Mouse (Mus musculus) MEL (cell line): ENCODE results near the gene Unc45a. TPM values are rescaled to one million over a fixed set of nuclear protein-coding genes. Genes with fewer than 3 reads are reported as not detected.
A peak's percentile ranks its signal among the peaks of the same experiment; 100 is the strongest.

Source experiments
- DNase-seq: peaks from one replicate; pipeline ENCODE4 v3.0.0; 2011; ENCODE audit warnings: low read depth, low spot score
- H3K27ac ChIP-seq: 2 replicates; pipeline ENCODE4 v1.5.1; 2012; ENCODE audit warnings: low read depth, mild to moderate bottlenecking, control low read depth, low read length, moderate library complexity; ENCODE audit not compliant: control insufficient read depth
- H3K27me3 ChIP-seq, 2 experiments: fragments of 150-350 bp in 1 of 2; sonication (generic) in 1 of 2; 2 replicates each; pipeline ENCODE4 v1.6.1; 2012; ENCODE audit warnings: low read length in 2 of 2, mild to moderate bottlenecking in 2 of 2, improper control_type of control experiment in 1 of 2, moderate library complexity in 1 of 2; ENCODE audit not compliant: insufficient read depth in 2 of 2, control insufficient read depth in 1 of 2
- H3K36me3 ChIP-seq, 2 experiments: 2 replicates each; pipeline ENCODE4 v1.6.1; 2012 to 2014; ENCODE audit warnings: low read length in 2 of 2, improper control_type of control experiment in 1 of 2, inconsistent platforms in 1 of 2, mild to moderate bottlenecking in 1 of 2; ENCODE audit not compliant: insufficient read depth in 2 of 2, control insufficient read depth in 1 of 2
- H3K4me1 ChIP-seq, 2 experiments: fragments of 150-350 bp in 1 of 2; sonication (generic) in 1 of 2; 2 replicates each; pipeline ENCODE4 v1.6.1; 2012; ENCODE audit warnings: low read length in 2 of 2, improper control_type of control experiment in 1 of 2, mild to moderate bottlenecking in 1 of 2; ENCODE audit not compliant: insufficient read depth in 2 of 2, control insufficient read depth in 1 of 2
- H3K4me3 ChIP-seq, 2 experiments: fragments of 150-350 bp in 1 of 2; sonication (generic) in 1 of 2; 2 replicates each; pipeline ENCODE4 v1.5.1; 2012; ENCODE audit warnings: low read depth in 2 of 2, low read length in 2 of 2, mild to moderate bottlenecking in 2 of 2, moderate library complexity in 2 of 2, control low read depth in 1 of 2, improper control_type of control experiment in 1 of 2; ENCODE audit not compliant: control insufficient read depth in 1 of 2, insufficient read depth in 1 of 2
- H3K79me2 ChIP-seq: 2 replicates; pipeline ENCODE4 v1.6.1; 2012; ENCODE audit warnings: mild to moderate bottlenecking, low read length, moderate library complexity; ENCODE audit not compliant: control insufficient read depth, poor library complexity, insufficient read depth
- H3K9ac ChIP-seq: 2 replicates; pipeline ENCODE4 v1.6.1; 2012; ENCODE audit warnings: low read depth, mild to moderate bottlenecking, control low read depth, low read length, moderate library complexity; ENCODE audit not compliant: control insufficient read depth, poor library complexity, severe bottlenecking
- H3K9me3 ChIP-seq: fragments of 150-350 bp; sonication (generic); replicated peaks from 2 replicates; pipeline ENCODE4 v1.6.1; 2012; ENCODE audit warnings: mild to moderate bottlenecking, low read length, improper control_type of control experiment, moderate library complexity; ENCODE audit not compliant: insufficient read depth
- E2F4 ChIP-seq: IDR thresholded peaks from 2 replicates; pipeline ENCODE4 v1.6.1; 2011; ENCODE audit warnings: low read depth, low read length, improper control_type of control experiment, borderline replicate concordance
- EP300 ChIP-seq, 2 experiments: IDR thresholded peaks; 2 replicates each; pipeline ENCODE4 v1.6.1; 2011; ENCODE audit warnings: improper control_type of control experiment in 2 of 2, low read length in 2 of 2, low read depth in 1 of 2, mild to moderate bottlenecking in 1 of 2
- GABPA ChIP-seq: IDR thresholded peaks from 2 replicates; pipeline ENCODE4 v1.6.1; 2012; ENCODE audit warnings: low read depth, mild to moderate bottlenecking, inconsistent platforms, low read length, improper control_type of control experiment, moderate library complexity
- GATA1 ChIP-seq: IDR thresholded peaks from 2 replicates; pipeline ENCODE4 v1.6.1; 2011; ENCODE audit warnings: low read depth, low read length, improper control_type of control experiment
- MAX ChIP-seq: IDR thresholded peaks from 2 replicates; pipeline ENCODE4 v1.6.1; 2011; ENCODE audit warnings: low read length, improper control_type of control experiment
- NRF1 ChIP-seq: IDR thresholded peaks from 2 replicates; pipeline ENCODE4 v1.6.1; 2014; ENCODE audit warnings: low read depth, mild to moderate bottlenecking, inconsistent platforms, low read length, improper control_type of control experiment, moderate library complexity; ENCODE audit not compliant: poor library complexity, insufficient read depth, severe bottlenecking
- TBP ChIP-seq: IDR thresholded peaks from 2 replicates; pipeline ENCODE4 v1.8.0; 2011; ENCODE audit warnings: low read depth, low read length, improper control_type of control experiment
- USF1 ChIP-seq: IDR thresholded peaks from 2 replicates; pipeline ENCODE4 v1.6.1; 2014; ENCODE audit warnings: low read depth, mild to moderate bottlenecking, inconsistent platforms, low read length, improper control_type of control experiment, moderate library complexity
- USF2 ChIP-seq, 2 experiments: IDR thresholded peaks; 2 replicates each; pipeline ENCODE4 v1.6.1; 2011 to 2012; ENCODE audit warnings: improper control_type of control experiment in 2 of 2, low read length in 2 of 2, borderline replicate concordance in 1 of 2, inconsistent platforms in 1 of 2, low read depth in 1 of 2, mild to moderate bottlenecking in 1 of 2; ENCODE audit not compliant: insufficient read depth in 1 of 2
- polyA plus RNA-seq, 2 experiments: library from polyadenylated mRNA; stranded (reverse) in 1 of 2; unstranded in 1 of 2; fragments of >175 nt in 1 of 2; fragments of >200 nt in 1 of 2; gene quantifications; 2 replicates each; pipeline versions ENCODE4 v1.2.1 to v1.2.4; 2012; ENCODE audit warnings: low replicate concordance in 2 of 2, low read depth in 1 of 2; ENCODE audit not compliant: insufficient read length in 2 of 2, insufficient read depth in 1 of 2, missing spikeins in 1 of 2
- total RNA-seq: library from RNA; depleted of rRNA; stranded (reverse); fragments of 300-350 nt; gene quantifications from 2 replicates; pipeline ENCODE4 v1.2.3, GENCODE M21; 2012

Unc45a gene
- total and polyA plus RNA-seq, 3 experiments = 26.1 to 28.2 TPM; not detected in 1

DNA sequence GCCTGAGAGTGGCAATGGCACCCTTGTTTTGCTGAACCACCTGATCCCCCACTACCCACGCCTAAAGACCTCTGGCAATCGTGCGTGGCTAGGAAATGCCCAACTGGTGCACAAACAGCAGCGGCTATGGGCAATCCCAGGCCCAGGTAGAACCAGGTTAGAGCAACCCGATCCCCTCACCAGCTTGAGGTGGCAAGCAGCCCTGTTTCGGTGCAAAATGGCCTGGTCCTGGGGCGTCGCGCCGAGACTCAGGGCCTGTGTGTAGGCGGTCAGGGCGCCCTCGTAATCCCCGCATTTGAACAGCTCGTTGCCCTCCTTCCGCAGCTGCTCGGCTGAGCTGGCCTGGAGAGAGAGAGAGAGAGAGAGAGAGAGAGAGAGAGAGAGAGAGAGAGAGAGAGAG lies 1.4 kb downstream of the Unc45a start:
- Histone ChIP-seq H3K4me1 (peaks cover 0 to 31% of the 10 kb centered on the region in 2 experiments; a peak in 3 of 4 replicates), H3K79me2 (peaks cover 11% of the 10 kb centered on the region), H3K27me3 (no peaks in the 10 kb centered on the region)
- TF ChIP-seq TBP = no peak
- no peak for TF ChIP-seq GABPA
- TF ChIP-seq, all 39 proteins: peak for 0
- peak overlapping the region; percentile 62 to 70 for H3K4me3 ChIP-seq
- DNase-seq = peak; percentile 66
- H3K27ac ChIP-seq = peak overlapping the region; percentile 18; the same call in 1 of the 2 replicates
- H3K9ac ChIP-seq = peak overlapping the region; percentile 69
- no peaks in the 10 kb centered on the region for H3K9me3 ChIP-seq
- peaks cover 2 to 12% of the 10 kb centered on the region in 2 experiments for H3K36me3 ChIP-seq

DNA sequence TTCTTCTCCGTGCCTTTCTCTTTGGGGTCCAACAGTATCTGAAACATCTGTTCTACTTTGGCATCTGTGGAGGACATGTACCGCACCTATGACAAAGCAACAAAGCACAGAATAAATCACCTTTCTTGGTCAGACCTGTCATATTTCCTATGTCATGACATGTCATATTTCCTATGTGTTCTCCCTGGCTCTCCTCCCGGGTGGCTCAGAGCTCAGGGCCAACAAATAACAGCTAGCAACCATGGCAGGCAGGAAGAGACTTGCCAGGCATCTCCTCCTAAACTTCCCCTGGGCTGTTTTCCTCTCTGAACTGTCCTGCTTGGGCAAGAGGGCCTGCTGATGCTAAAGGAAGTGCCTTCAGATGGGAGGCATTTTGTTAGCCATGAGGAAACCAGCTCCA lies 3.9 kb downstream of the Unc45a start:
- no peaks in the 10 kb centered on the region for H3K27me3 ChIP-seq
- H3K4me1 ChIP-seq = peaks cover 0 to 18% of the 10 kb centered on the region in 2 experiments; a peak in 3 of 4 replicates
- H3K36me3 ChIP-seq = peaks cover 6 to 11% of the 10 kb centered on the region in 2 experiments
- no peak overlapping the region for H3K27ac ChIP-seq
- TF ChIP-seq USF1 (no peak), E2F4 (no peak), MAX (no peak), NRF1 (no peak), EP300 (IDR thresholded peaks at IDR 0.05; ENCODE audit: low read depth in 1 of 2, low read length in 2 of 2) (no peak), GATA1 (no peak)
- no peak overlapping the region for H3K4me3 ChIP-seq
- DNase-seq = no peak
- no peak overlapping the region for H3K9ac ChIP-seq
- H3K79me2 ChIP-seq = peaks cover 11% of the 10 kb centered on the region
- H3K9me3 ChIP-seq = no peaks in the 10 kb centered on the region

GRCm38 (mm10) chr7:80334848-80335247 lies 6.0 kb downstream of the Unc45a start:
- no peak overlapping the region for H3K9ac ChIP-seq
- no peak for DNase-seq
- H3K4me1 ChIP-seq = peaks cover 0 to 9% of the 10 kb centered on the region in 2 experiments; a peak in 2 of 4 replicates
- H3K27me3 ChIP-seq = no peaks in the 10 kb centered on the region
- H3K27ac ChIP-seq = no peak overlapping the region
- peaks cover 10% of the 10 kb centered on the region for H3K79me2 ChIP-seq
- H3K4me3 ChIP-seq = no peak overlapping the region
- no peaks in the 10 kb centered on the region for H3K9me3 ChIP-seq
- no peak for TF ChIP-seq USF2 (IDR thresholded peaks at IDR 0.05; ENCODE audit: borderline replicate concordance in 1 of 2, insufficient read depth in 1 of 2, low read depth in 1 of 2, low read length in 2 of 2)
- peaks cover 6 to 12% of the 10 kb centered on the region in 2 experiments for H3K36me3 ChIP-seq
